Mouse (Mus musculus) kidney, adult 2 months (tissue): Measurements from ENCODE around the gene Tmem185b.

Source experiments
- CTCF ChIP-seq: fragments of 200-500 bp; conservative IDR thresholded peaks from 2 replicates; pipeline ENCODE4 v1.5.1; 2011; ENCODE audit warnings: low read depth, mild to moderate bottlenecking, control low read depth, low read length, moderate library complexity, mixed read lengths; ENCODE audit not compliant: insufficient read depth, insufficient read length
- POLR2A ChIP-seq: fragments of 200-500 bp; IDR thresholded peaks from one replicate; pipeline ENCODE4 v1.6.1; 2011; ENCODE audit warnings: low read depth, low read length, control low read depth

DNA sequence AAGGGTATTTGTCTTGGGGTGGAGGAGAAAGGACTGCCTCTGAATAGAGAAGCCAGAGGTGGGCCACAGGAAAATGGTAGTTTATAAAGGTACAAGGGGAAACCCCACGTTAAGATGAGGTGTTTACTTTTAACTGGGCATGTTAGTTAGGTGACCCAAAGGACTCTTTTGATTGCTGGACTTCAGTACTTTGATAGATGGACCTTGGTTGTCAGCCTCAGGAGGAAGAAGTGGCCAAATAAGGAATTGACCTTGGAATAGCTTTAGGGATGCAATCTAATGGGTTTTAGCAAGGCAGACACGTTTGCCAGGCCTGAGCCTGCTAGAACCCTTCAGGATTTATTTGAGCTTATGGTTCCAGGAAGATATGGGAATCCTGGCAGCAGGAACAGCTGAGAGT lies 13.3 kb downstream of the Tmem185b start:
- TF ChIP-seq POLR2A (no peak), CTCF (no peak)
